Mouse (Mus musculus) kidney, adult 2 months (tissue): ENCODE measurements at regions not wholly inside any gene's neighbourhood (a gene's known extent, or its start where the extent isn't known, plus 50 kb on each side); places are given as distances from the start of the nearest gene placed in this dataset.

Experiments
- CTCF ChIP-seq: fragments of 200-500 bp; conservative IDR thresholded peaks from 2 replicates; pipeline ENCODE4 v1.5.1; 2011; ENCODE audit warnings: low read depth, mild to moderate bottlenecking, control low read depth, low read length, moderate library complexity, mixed read lengths; ENCODE audit not compliant: insufficient read depth, insufficient read length
- POLR2A ChIP-seq: fragments of 200-500 bp; IDR thresholded peaks from one replicate; pipeline ENCODE4 v1.6.1; 2011; ENCODE audit warnings: low read depth, low read length, control low read depth

GRCm38 (mm10) chr2:137807594-137808295, 448.6 kb upstream of the Btbd3 start:
- TF ChIP-seq POLR2A (no peak), CTCF (no peak)
